Comparison of ENCODE assay signal across 11 mouse cellular contexts in the genomic region with DNA sequence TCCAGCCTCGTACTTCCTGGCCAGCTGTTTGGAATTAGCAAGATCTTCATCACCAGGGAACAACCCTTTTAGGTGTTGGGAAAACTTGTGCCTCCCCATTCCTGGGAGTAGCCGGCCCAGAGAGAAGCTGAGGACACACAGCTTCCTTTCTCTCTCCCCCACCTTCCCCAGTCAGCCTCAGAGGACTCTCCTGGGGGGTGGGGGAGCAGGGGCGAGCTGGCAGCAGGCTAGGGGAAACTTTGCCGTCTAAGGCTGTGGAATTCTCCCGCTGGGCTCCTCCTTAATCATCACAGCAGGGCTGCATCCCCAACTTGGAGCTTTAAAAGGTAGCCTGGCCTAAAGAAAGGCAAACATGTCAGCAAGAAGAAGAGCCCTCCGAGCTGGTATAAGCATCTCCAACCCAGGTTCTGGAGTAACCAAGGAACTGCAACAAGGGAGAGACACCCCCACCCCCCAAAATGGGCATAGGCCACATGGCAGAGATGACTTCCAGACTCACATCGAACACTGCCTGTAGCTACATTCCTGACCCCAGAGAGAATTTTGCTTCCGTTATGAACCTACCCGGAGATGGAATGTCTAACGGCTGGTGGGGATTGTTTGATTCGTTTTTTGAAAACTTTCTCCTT. TPM values are rescaled to one million over a fixed set of nuclear protein-coding genes. Genes with fewer than 3 reads are reported as not detected.
DNase-seq lines count a peak whose midpoint lies in the region; ATAC-seq and TF ChIP-seq lines count a peak whose summit lies in the region.
"Had no signal": no experiment of that assay in that cellular context is flagged by ENCODE, and none has a peak within 500 bp of the region (broad histone marks: within the 10 kb centered on the region; RNA-seq: fewer than 3 reads in every experiment).

No protein-coding gene starts in this region.

- H3K9me3 ChIP-seq in midbrain, embryonic 10.5 days (replicated peaks): no peaks in the 10 kb centered on the region
- no peaks in the 10 kb centered on the region for H3K9me3 ChIP-seq in midbrain, embryonic 13.5 days
- H3K9me3 ChIP-seq in hindbrain, postnatal 0 days (ENCODE audit: low read length): no peaks in the 10 kb centered on the region
- H3K9me3 ChIP-seq in stomach, embryonic 16.5 days (replicated peaks; ENCODE audit: control insufficient read depth, low read length): no peaks in the 10 kb centered on the region
- H3K9me3 ChIP-seq: forebrain, embryonic 15.5 days had no signal

- H3K4me2 ChIP-seq in midbrain, embryonic 13.5 days (replicated peaks): no peak overlapping the region
- H3K4me2 ChIP-seq in hindbrain, postnatal 0 days (ENCODE audit: low read depth, low read length): no peak overlapping the region
- H3K4me2 ChIP-seq in stomach, embryonic 16.5 days (ENCODE audit: low read depth, low read length): no peak overlapping the region
- H3K4me2 ChIP-seq: forebrain, embryonic 15.5 days had no signal

- H3K36me3 ChIP-seq in midbrain, embryonic 10.5 days: no peaks in the 10 kb centered on the region
- H3K36me3 ChIP-seq in midbrain, embryonic 13.5 days: no peaks in the 10 kb centered on the region
- no peaks in the 10 kb centered on the region for H3K36me3 ChIP-seq in hindbrain, postnatal 0 days (ENCODE audit: insufficient read depth, low read length)
- no peaks in the 10 kb centered on the region for H3K36me3 ChIP-seq in stomach, embryonic 16.5 days (ENCODE audit: control insufficient read depth, insufficient read depth, low read length)
- H3K36me3 ChIP-seq: forebrain, embryonic 15.5 days had no signal

- H3K9ac ChIP-seq in midbrain, embryonic 13.5 days (replicated peaks): no peak overlapping the region
- no peak overlapping the region for H3K9ac ChIP-seq in hindbrain, postnatal 0 days (replicated peaks; ENCODE audit: low read length)
- no peak overlapping the region; the same call in 1 of the 2 replicates for H3K9ac ChIP-seq in stomach, embryonic 16.5 days (ENCODE audit: low read length)
- H3K9ac ChIP-seq: forebrain, embryonic 15.5 days had no signal

- peak; percentile 33 for DNase-seq in gastrocnemius, adult 2 months
- DNase-seq in gastrocnemius, postnatal 10 days: no peak
- DNase-seq in midbrain, embryonic 10.5 days (ENCODE audit: low spot score): peak; percentile 19
- no peak for DNase-seq in hindbrain, postnatal 0 days (ENCODE audit: low spot score)
- DNase-seq in right cerebral cortex, postnatal 14 days: no peak
- DNase-seq in kidney, postnatal 10 days: no peak
- DNase-seq: kidney, postnatal 36 days had no signal

- TF ChIP-seq CTCF in gastrocnemius, adult 2 months (IDR thresholded peaks at IDR 0.05): no peak
- TF ChIP-seq CTCF in hindbrain, postnatal 0 days (IDR thresholded peaks at IDR 0.05; ENCODE audit: low read depth): no peak

- H3K27me3 ChIP-seq in midbrain, embryonic 10.5 days (ENCODE audit: low read depth, poor library complexity, severe bottlenecking): no peaks in the 10 kb centered on the region; the same call in 1 of the 2 replicates
- H3K27me3 ChIP-seq in midbrain, embryonic 13.5 days: no peaks in the 10 kb centered on the region
- H3K27me3 ChIP-seq in hindbrain, postnatal 0 days (ENCODE audit: insufficient read depth, low read length): no peaks in the 10 kb centered on the region
- no peaks in the 10 kb centered on the region for H3K27me3 ChIP-seq in stomach, embryonic 16.5 days (ENCODE audit: control insufficient read depth, insufficient read depth, low read length)
- H3K27me3 ChIP-seq: forebrain, embryonic 15.5 days had no signal

- no peak overlapping the region for H3K4me3 ChIP-seq in gastrocnemius, adult 2 months
- no peak overlapping the region for H3K4me3 ChIP-seq in midbrain, embryonic 10.5 days
- H3K4me3 ChIP-seq in midbrain, embryonic 13.5 days (replicated peaks): no peak overlapping the region
- no peak overlapping the region for H3K4me3 ChIP-seq in hindbrain, postnatal 0 days (ENCODE audit: low read length)
- H3K4me3 ChIP-seq in stomach, embryonic 16.5 days (replicated peaks; ENCODE audit: low read length): no peak overlapping the region
- H3K4me3 ChIP-seq: forebrain, embryonic 15.5 days had no signal

- 23% methylated on average over 11 of the region's 11 CpGs for WGBS in midbrain, embryonic 10.5 days
- 22% methylated on average over 11 of the region's 11 CpGs for WGBS in midbrain, embryonic 13.5 days
- 19% methylated on average over 11 of the region's 11 CpGs for WGBS in hindbrain, postnatal 0 days
- 17% methylated on average over 11 of the region's 11 CpGs for WGBS in stomach, embryonic 16.5 days

- peaks cover 52% of the 10 kb centered on the region for H3K4me1 ChIP-seq in midbrain, embryonic 10.5 days
- H3K4me1 ChIP-seq in midbrain, embryonic 13.5 days (replicated peaks): peaks cover 30% of the 10 kb centered on the region
- peaks cover 14% of the 10 kb centered on the region; the same call in 1 of the 2 replicates for H3K4me1 ChIP-seq in hindbrain, postnatal 0 days (ENCODE audit: insufficient read depth, low read length)
- peaks cover 27% of the 10 kb centered on the region for H3K4me1 ChIP-seq in stomach, embryonic 16.5 days (ENCODE audit: control insufficient read depth, insufficient read depth, low read length)

- intact Hi-C loops in gastrocnemius, adult 2 months (cut with DNase I): no loop called here

- ATAC-seq in midbrain, embryonic 13.5 days: no peak
- ATAC-seq in hindbrain, postnatal 0 days: no peak
- peak; percentile 60; the same call in 1 of the 2 replicates for ATAC-seq in stomach, embryonic 16.5 days (ENCODE audit: insufficient read depth, low FRiP score)
- ATAC-seq: activated CD4-positive, CD25-positive, alpha-beta regulatory T cell, adult 4 months; forebrain, embryonic 15.5 days had no signal

- H3K27ac ChIP-seq in gastrocnemius, adult 2 months: peak overlapping the region; percentile 74
- H3K27ac ChIP-seq in midbrain, embryonic 10.5 days (replicated peaks): peak overlapping the region; percentile 77
- no peak overlapping the region for H3K27ac ChIP-seq in midbrain, embryonic 13.5 days
- 0 out of 2 replicates have a peak overlapping the region, but pooled peaks have one; percentile 11 for H3K27ac ChIP-seq in hindbrain, postnatal 0 days
- H3K27ac ChIP-seq in stomach, embryonic 16.5 days (ENCODE audit: low read length): peak overlapping the region; percentile 86
- H3K27ac ChIP-seq: forebrain, embryonic 15.5 days had no signal

RNA-seq across cellular contexts. Expression of a gene that starts 33.8 kb away (rescaled TPM):
- 10 to 100 TPM in 1 of 2 experiments, 1 to 10 TPM in 1; 9.0 to 12.0 TPM for total RNA-seq in gastrocnemius, adult 2 months (2021)
- 10 to 100 TPM; 25.2 to 35.3 TPM for total RNA-seq in gastrocnemius, postnatal 10 days (2021)
- 3.0 and 5.7 TPM in 2 replicates for polyA plus RNA-seq in midbrain, embryonic 10.5 days (2016; fragmentation: Nextera tagmentation; extraction: Ambion mirVana)
- polyA plus RNA-seq in midbrain, embryonic 13.5 days (2015; fragmentation: Nextera tagmentation; extraction: Ambion mirVana): 7.8 and 8.2 TPM in 2 replicates
- 56.6 and 57.3 TPM in 2 replicates for total RNA-seq in hindbrain, postnatal 0 days (2014; rRNA removed)
- polyA plus RNA-seq in hindbrain, postnatal 0 days (2015; fragmentation: Nextera tagmentation; extraction: Ambion mirVana): 13.2 and 13.4 TPM in 2 replicates
- polyA plus RNA-seq in stomach, embryonic 16.5 days (2015; fragmentation: Nextera tagmentation; extraction: Ambion mirVana): 22.3 and 23.9 TPM in 2 replicates

Comparison
In these comparisons a context has a peak if more than half of its experiments do, and no peak if none do; other contexts are left out.
1. DNase-seq: peak in gastrocnemius, adult 2 months (single experiment) and midbrain, embryonic 10.5 days (single experiment); none in gastrocnemius, postnatal 10 days (single experiment), hindbrain, postnatal 0 days (single experiment), right cerebral cortex, postnatal 14 days (single experiment) and kidney, postnatal 10 days (single experiment).